Mouse (Mus musculus): ENCODE measurements around the gene Rundc1. TPM values are rescaled to one million over a fixed set of nuclear protein-coding genes. Genes with fewer than 3 reads are reported as not detected.

Gene Rundc1
- polyA plus RNA-seq, 1 experiment from 2014 or later = 17.3 TPM

GRCm38 (mm10) chr11:101459716-101460115, 34.8 kb downstream of the Rundc1 start:
- WGBS = 39% methylated on average over 6 of the region's 6 CpGs
- no peak for ATAC-seq (ENCODE audit: low read depth)

GRCm38 (mm10) chr11:101460321-101460720, 35.4 kb downstream of the Rundc1 start:
- peaks cover 14% of the 10 kb centered on the region for H3K4me1 ChIP-seq (ENCODE audit: control insufficient read depth, insufficient read depth, low read length)
- ATAC-seq (ENCODE audit: low read depth) (no peak), DNase-seq (ENCODE audit: low spot score) (no peak)
- no peaks in the 10 kb centered on the region for H3K27me3 ChIP-seq (replicated peaks; ENCODE audit: control insufficient read depth, insufficient read depth, low read length)
- H3K4me3 ChIP-seq (ENCODE audit: low read depth, low read length) = no peak overlapping the region
- no peak overlapping the region for H3K27ac ChIP-seq (replicated peaks; ENCODE audit: low read depth, low read length)
- 84% methylated on average over 15 of the region's 15 CpGs for WGBS
- H3K9me3 ChIP-seq (ENCODE audit: control insufficient read depth, low read length) = no peaks in the 10 kb centered on the region
- H3K9ac ChIP-seq (ENCODE audit: low read depth, low read length) = no peak overlapping the region
- H3K36me3 ChIP-seq (ENCODE audit: control insufficient read depth, insufficient read depth, low read length) = peaks cover 51% of the 10 kb centered on the region
- H3K4me2 ChIP-seq (ENCODE audit: low read depth, low read length) = no peak overlapping the region

More at GRCm38 (mm10) chr11:101459716-101460115, 34.8 kb downstream of the Rundc1 start:
- Histone ChIP-seq H3K4me1 (ENCODE audit: control insufficient read depth, insufficient read depth, low read length) (peaks cover 14% of the 10 kb centered on the region), H3K36me3 (ENCODE audit: control insufficient read depth, insufficient read depth, low read length) (peaks cover 51% of the 10 kb centered on the region), H3K27ac (replicated peaks; ENCODE audit: low read depth, low read length) (no peak overlapping the region), H3K4me3 (ENCODE audit: low read depth, low read length) (no peak overlapping the region), H3K9me3 (ENCODE audit: control insufficient read depth, low read length) (no peaks in the 10 kb centered on the region), H3K27me3 (replicated peaks; ENCODE audit: control insufficient read depth, insufficient read depth, low read length) (no peaks in the 10 kb centered on the region), H3K4me2 (ENCODE audit: low read depth, low read length) (no peak overlapping the region), H3K9ac (ENCODE audit: low read depth, low read length) (peak overlapping the region; percentile 3; the same call in 1 of the 2 replicates)
- no peak for DNase-seq (ENCODE audit: low spot score)

GRCm38 (mm10) chr11:101462141-101462540, 37.3 kb downstream of the Rundc1 start:
- ATAC-seq (ENCODE audit: low read depth) (no peak), DNase-seq (ENCODE audit: low spot score) (no peak)
- H3K36me3 ChIP-seq (ENCODE audit: control insufficient read depth, insufficient read depth, low read length) = peaks cover 51% of the 10 kb centered on the region
- no peak overlapping the region for H3K27ac ChIP-seq (replicated peaks; ENCODE audit: low read depth, low read length)
- H3K27me3 ChIP-seq (replicated peaks; ENCODE audit: control insufficient read depth, insufficient read depth, low read length) = no peaks in the 10 kb centered on the region
- no peak overlapping the region for H3K4me3 ChIP-seq (ENCODE audit: low read depth, low read length)
- H3K4me2 ChIP-seq (ENCODE audit: low read depth, low read length) = no peak overlapping the region
- WGBS = 89% methylated on average over 14 of the region's 14 CpGs
- no peaks in the 10 kb centered on the region for H3K9me3 ChIP-seq (ENCODE audit: control insufficient read depth, low read length)
- H3K4me1 ChIP-seq (ENCODE audit: control insufficient read depth, insufficient read depth, low read length) = peaks cover 14% of the 10 kb centered on the region
- H3K9ac ChIP-seq (ENCODE audit: low read depth, low read length) = no peak overlapping the region

- no peak overlapping the region for H3K4me2 ChIP-seq (ENCODE audit: low read depth, low read length)
- no peaks in the 10 kb centered on the region for H3K27me3 ChIP-seq (replicated peaks; ENCODE audit: control insufficient read depth, insufficient read depth, low read length)
- ATAC-seq (ENCODE audit: low read depth) (no peak; the same call in 1 of the 2 replicates), DNase-seq (ENCODE audit: low spot score) (peak; percentile 55)
- H3K27ac ChIP-seq (replicated peaks; ENCODE audit: low read depth, low read length) = no peak overlapping the region
- H3K4me3 ChIP-seq (ENCODE audit: low read depth, low read length) = no peak overlapping the region
- H3K9me3 ChIP-seq (ENCODE audit: control insufficient read depth, low read length) = no peaks in the 10 kb centered on the region
- H3K4me1 ChIP-seq (ENCODE audit: control insufficient read depth, insufficient read depth, low read length) = peaks cover 14% of the 10 kb centered on the region
- 29% methylated on average over 13 of the region's 13 CpGs for WGBS
- H3K36me3 ChIP-seq (ENCODE audit: control insufficient read depth, insufficient read depth, low read length) = peaks cover 47% of the 10 kb centered on the region
- no peak overlapping the region for H3K9ac ChIP-seq (ENCODE audit: low read depth, low read length)
Observed at GRCm38 (mm10) chr11:101462583-101463440, 37.9 kb downstream of the Rundc1 start.

GRCm38 (mm10) chr11:101464211-101465100, 39.6 kb downstream of the Rundc1 start, which contains the start of gene Rnd2:
Gene Rnd2 (plus strand): TSS chr11:101464999.
- DNase-seq (ENCODE audit: low spot score) (peak; percentile 32), ATAC-seq (ENCODE audit: low read depth) (no peak)
- Histone ChIP-seq H3K27ac (replicated peaks; ENCODE audit: low read depth, low read length) (peak within 1 kb of the TSS; percentile 79), H3K27me3 (replicated peaks; ENCODE audit: control insufficient read depth, insufficient read depth, low read length) (no peaks in the 10 kb centered on the region), H3K4me1 (ENCODE audit: control insufficient read depth, insufficient read depth, low read length) (peaks cover 20% of the 10 kb centered on the region), H3K4me3 (ENCODE audit: low read depth, low read length) (peak within 1 kb of the TSS; percentile 85), H3K36me3 (ENCODE audit: control insufficient read depth, insufficient read depth, low read length) (peaks cover 31% of the 10 kb centered on the region), H3K9ac (ENCODE audit: low read depth, low read length) (peak within 1 kb of the TSS; percentile 73), H3K4me2 (ENCODE audit: low read depth, low read length) (peak within 1 kb of the TSS; percentile 96), H3K9me3 (ENCODE audit: control insufficient read depth, low read length) (no peaks in the 10 kb centered on the region)
- WGBS = 5% methylated on average over 12 of the region's 12 CpGs

- peak overlapping the region; percentile 96 for H3K4me2 ChIP-seq (ENCODE audit: low read depth, low read length)
- H3K36me3 ChIP-seq (ENCODE audit: control insufficient read depth, insufficient read depth, low read length) = peaks cover 22% of the 10 kb centered on the region
- H3K27me3 ChIP-seq (replicated peaks; ENCODE audit: control insufficient read depth, insufficient read depth, low read length) = no peaks in the 10 kb centered on the region
- peak overlapping the region; percentile 79 for H3K27ac ChIP-seq (replicated peaks; ENCODE audit: low read depth, low read length)
- no peaks in the 10 kb centered on the region for H3K9me3 ChIP-seq (ENCODE audit: control insufficient read depth, low read length)
- peak; percentile 84 for DNase-seq (ENCODE audit: low spot score)
- peak overlapping the region; percentile 85 for H3K4me3 ChIP-seq (ENCODE audit: low read depth, low read length)
- peak overlapping the region; percentile 73 for H3K9ac ChIP-seq (ENCODE audit: low read depth, low read length)
- H3K4me1 ChIP-seq (ENCODE audit: control insufficient read depth, insufficient read depth, low read length) = peaks cover 20% of the 10 kb centered on the region
- WGBS = under 1% methylated on average over 37 of the region's 51 CpGs
- peak; percentile 42 for ATAC-seq (ENCODE audit: low read depth)
Observed at GRCm38 (mm10) chr11:101465101-101465868, 40.4 kb downstream of the Rundc1 start.

- ATAC-seq (ENCODE audit: low read depth) (peak; percentile 53), DNase-seq (ENCODE audit: low spot score) (peak; percentile 87)
Observed at GRCm38 (mm10) chr11:101465869-101466551, 41.1 kb downstream of the Rundc1 start, which contains the start of gene Vat1. Gene Vat1 (minus strand): TSS chr11:101466230.

More at GRCm38 (mm10) chr11:101465869-101466551, 41.1 kb downstream of the Rundc1 start, which contains the start of gene Vat1:
- Histone ChIP-seq H3K4me1 (ENCODE audit: control insufficient read depth, insufficient read depth, low read length) (peaks cover 20% of the 10 kb centered on the region), H3K4me3 (ENCODE audit: low read depth, low read length) (peak within 1 kb of the TSS; percentile 85), H3K4me2 (ENCODE audit: low read depth, low read length) (peak within 1 kb of the TSS; percentile 96), H3K9ac (ENCODE audit: low read depth, low read length) (peak within 1 kb of the TSS; percentile 73), H3K36me3 (ENCODE audit: control insufficient read depth, insufficient read depth, low read length) (peaks cover 18% of the 10 kb centered on the region), H3K9me3 (ENCODE audit: control insufficient read depth, low read length) (no peaks in the 10 kb centered on the region), H3K27ac (replicated peaks; ENCODE audit: low read depth, low read length) (peak within 1 kb of the TSS; percentile 79), H3K27me3 (replicated peaks; ENCODE audit: control insufficient read depth, insufficient read depth, low read length) (no peaks in the 10 kb centered on the region)
- WGBS = 1% methylated on average over 27 of the region's 60 CpGs

Data from embryonic facial prominence, embryonic 14.5 days (tissue).